Mouse (Mus musculus): ENCODE results near the gene Dffa. TPM values are rescaled to one million over a fixed set of nuclear protein-coding genes. Genes with fewer than 3 reads are reported as not detected.

Dffa gene
- total and polyA plus RNA-seq, 3 experiments = 12.6 to 23.1 (median 12.7) TPM

DNA sequence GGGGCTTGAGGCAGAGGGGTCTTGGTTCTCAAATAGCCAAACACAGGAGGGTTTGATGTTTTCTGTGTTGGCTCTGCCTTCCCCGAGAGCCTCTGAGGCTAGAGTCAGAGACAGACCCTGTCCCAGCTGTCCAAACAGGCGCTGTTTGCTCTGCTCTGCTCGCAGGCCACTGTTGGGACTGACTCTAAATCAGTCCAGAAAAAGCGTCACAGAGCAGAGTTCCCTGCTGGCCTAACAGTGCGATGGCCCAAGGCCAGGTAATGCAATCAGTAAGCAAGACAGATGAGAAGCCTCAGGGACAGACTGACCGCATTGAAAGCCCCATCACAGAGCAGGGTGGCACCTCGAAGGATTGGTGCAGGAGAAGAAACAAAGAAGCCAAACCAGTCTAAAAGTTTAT, 45.7 kb downstream of the Dffa start:
- Histone ChIP-seq H3K4me3 (ENCODE audit: low read depth, low read length) (no peak overlapping the region), H3K9me3 (replicated peaks) (peaks cover 4% of the 10 kb centered on the region), H3K4me1 (ENCODE audit: insufficient read depth, low read depth, low read length) (peaks cover 6% of the 10 kb centered on the region), H3K36me3 (replicated peaks) (peaks cover 57% of the 10 kb centered on the region), H3K27me3 (ENCODE audit: insufficient read depth, low read length) (peaks cover 5% of the 10 kb centered on the region)
- TF ChIP-seq GATA1 (IDR thresholded peaks at IDR 0.05; ENCODE audit: borderline replicate concordance, low read length) = no peak
- no peak for TF ChIP-seq TAL1 (conservative IDR thresholded peaks at IDR 0.05; ENCODE audit: low read depth, low read length)
- no peak for TF ChIP-seq CTCF (IDR thresholded peaks at IDR 0.05; ENCODE audit: low read depth, low read length)
- ATAC-seq (ENCODE audit: extremely low read depth, insufficient number of reproducible peaks, low FRiP score, poor library complexity, severe bottlenecking) (no peak), DNase-seq (ENCODE audit: low spot score) (no peak)

GRCm38 (mm10) chr4:149150256-149150655, 46.3 kb downstream of the Dffa start:
- H3K36me3 ChIP-seq (replicated peaks) = peaks cover 64% of the 10 kb centered on the region

DNA sequence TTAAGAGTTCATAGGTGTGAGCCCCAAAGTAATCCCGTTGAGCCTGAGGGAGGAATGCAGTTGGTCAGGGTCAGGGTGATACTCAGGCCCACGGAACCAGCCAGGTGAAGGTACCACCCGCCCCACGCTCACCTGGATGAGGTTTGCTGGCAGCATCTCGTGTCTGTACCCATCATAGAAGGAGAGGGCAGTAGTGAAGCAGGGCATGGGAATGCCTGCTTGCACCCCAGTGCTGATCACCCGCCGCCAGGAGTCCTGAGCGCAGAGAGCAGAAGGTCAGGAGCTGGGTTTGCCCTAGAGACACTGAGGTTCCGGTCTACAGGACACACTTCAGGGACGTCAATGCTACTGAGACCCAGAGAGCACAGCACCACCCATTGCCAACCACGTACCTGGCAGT, 46.8 kb downstream of the Dffa start:
- peaks cover 68% of the 10 kb centered on the region for H3K36me3 ChIP-seq (replicated peaks)
- H3K9me3 ChIP-seq (replicated peaks) = peaks cover 5% of the 10 kb centered on the region
- H3K27me3 ChIP-seq (ENCODE audit: insufficient read depth, low read length) = peaks cover 3% of the 10 kb centered on the region; the same call in 1 of the 2 replicates
- no peak for DNase-seq (ENCODE audit: low spot score)
- TF ChIP-seq GATA2 (IDR thresholded peaks at IDR 0.05; ENCODE audit: borderline replicate concordance, low read depth, low read length) = no peak
- no peak for TF ChIP-seq GATA1 (IDR thresholded peaks at IDR 0.05; ENCODE audit: borderline replicate concordance, low read length)
- no peak for TF ChIP-seq TAL1 (conservative IDR thresholded peaks at IDR 0.05; ENCODE audit: low read depth, low read length)
- no peak overlapping the region for H3K4me3 ChIP-seq (ENCODE audit: low read depth, low read length)
- ATAC-seq (ENCODE audit: extremely low read depth, insufficient number of reproducible peaks, low FRiP score, poor library complexity, severe bottlenecking) = no peak
- peaks cover 5% of the 10 kb centered on the region for H3K4me1 ChIP-seq (ENCODE audit: insufficient read depth, low read depth, low read length)

More at GRCm38 (mm10) chr4:149150256-149150655, 46.3 kb downstream of the Dffa start:
- Histone ChIP-seq H3K4me1 (ENCODE audit: insufficient read depth, low read depth, low read length) (peaks cover 5% of the 10 kb centered on the region), H3K27me3 (ENCODE audit: insufficient read depth, low read length) (peaks cover 3% of the 10 kb centered on the region; the same call in 1 of the 2 replicates), H3K9me3 (replicated peaks) (peaks cover 4% of the 10 kb centered on the region), H3K4me3 (ENCODE audit: low read depth, low read length) (no peak overlapping the region)
- TF ChIP-seq CTCF (IDR thresholded peaks at IDR 0.05; ENCODE audit: low read depth, low read length) (no peak), GATA2 (IDR thresholded peaks at IDR 0.05; ENCODE audit: borderline replicate concordance, low read depth, low read length) (no peak), POLR2AphosphoS5 (IDR thresholded peaks at IDR 0.05; ENCODE audit: insufficient replicate concordance, low read depth, low read length) (no peak), GATA1 (IDR thresholded peaks at IDR 0.05; ENCODE audit: borderline replicate concordance, low read length) (no peak), TAL1 (conservative IDR thresholded peaks at IDR 0.05; ENCODE audit: low read depth, low read length) (no peak)
- DNase-seq (ENCODE audit: low spot score) (no peak), ATAC-seq (ENCODE audit: extremely low read depth, insufficient number of reproducible peaks, low FRiP score, poor library complexity, severe bottlenecking) (no peak)

- Histone ChIP-seq H3K4me3 (ENCODE audit: low read depth, low read length) (no peak overlapping the region), H3K36me3 (replicated peaks) (peaks cover 99% of the 10 kb centered on the region), H3K27me3 (ENCODE audit: insufficient read depth, low read length) (no peaks in the 10 kb centered on the region), H3K4me1 (ENCODE audit: insufficient read depth, low read depth, low read length) (peaks cover 19% of the 10 kb centered on the region), H3K9me3 (replicated peaks) (peaks cover 7% of the 10 kb centered on the region)
- DNase-seq (ENCODE audit: low spot score) (no peak), ATAC-seq (ENCODE audit: extremely low read depth, insufficient number of reproducible peaks, low FRiP score, poor library complexity, severe bottlenecking) (no peak)
- TF ChIP-seq TAL1 (conservative IDR thresholded peaks at IDR 0.05; ENCODE audit: low read depth, low read length) (no peak), GATA1 (IDR thresholded peaks at IDR 0.05; ENCODE audit: borderline replicate concordance, low read length) (no peak), CTCF (IDR thresholded peaks at IDR 0.05; ENCODE audit: low read depth, low read length) (no peak), GATA2 (IDR thresholded peaks at IDR 0.05; ENCODE audit: borderline replicate concordance, low read depth, low read length) (no peak), POLR2AphosphoS5 (IDR thresholded peaks at IDR 0.05; ENCODE audit: insufficient replicate concordance, low read depth, low read length) (no peak)
These were observed 50.9 kb downstream of the Dffa start for GRCm38 (mm10) chr4:149154859-149155258.

DNA sequence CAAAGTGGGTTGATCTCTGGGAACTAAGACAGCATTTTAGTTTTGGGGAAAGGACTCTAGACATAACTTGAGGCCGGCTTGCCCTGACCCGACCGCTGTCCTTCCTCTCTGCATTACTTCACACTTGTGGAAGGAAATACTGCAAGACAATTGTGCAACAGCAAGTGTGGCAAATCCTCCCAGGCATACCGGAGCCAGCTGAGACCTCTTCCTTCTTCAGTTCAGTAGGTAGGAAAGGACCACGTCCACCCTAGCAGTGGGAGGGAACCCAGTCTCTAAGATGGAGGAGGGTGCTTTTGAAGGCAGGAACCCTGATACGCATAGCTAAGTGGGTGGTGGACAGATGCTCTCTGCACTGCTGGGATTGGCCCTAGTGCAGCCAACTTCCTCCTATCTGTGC, 51.8 kb downstream of the Dffa start:
- Histone ChIP-seq H3K4me3 (ENCODE audit: low read depth, low read length) (no peak overlapping the region), H3K27me3 (ENCODE audit: insufficient read depth, low read length) (no peaks in the 10 kb centered on the region), H3K36me3 (replicated peaks) (peaks cover 99% of the 10 kb centered on the region), H3K4me1 (ENCODE audit: insufficient read depth, low read depth, low read length) (peaks cover 22% of the 10 kb centered on the region), H3K9me3 (replicated peaks) (peaks cover 7% of the 10 kb centered on the region)
- TF ChIP-seq GATA2 (IDR thresholded peaks at IDR 0.05; ENCODE audit: borderline replicate concordance, low read depth, low read length) = no peak
- no peak for TF ChIP-seq GATA1 (IDR thresholded peaks at IDR 0.05; ENCODE audit: borderline replicate concordance, low read length)
- TF ChIP-seq POLR2AphosphoS5 (IDR thresholded peaks at IDR 0.05; ENCODE audit: insufficient replicate concordance, low read depth, low read length) = no peak
- ATAC-seq (ENCODE audit: extremely low read depth, insufficient number of reproducible peaks, low FRiP score, poor library complexity, severe bottlenecking) = no peak
- DNase-seq (ENCODE audit: low spot score) = no peak

GRCm38 (mm10) chr4:149157415-149157973, 53.5 kb downstream of the Dffa start:
- H3K4me3 ChIP-seq (ENCODE audit: low read depth, low read length) = no peak overlapping the region
- no peaks in the 10 kb centered on the region for H3K27me3 ChIP-seq (ENCODE audit: insufficient read depth, low read length)
- DNase-seq (ENCODE audit: low spot score) (no peak), ATAC-seq (ENCODE audit: extremely low read depth, insufficient number of reproducible peaks, low FRiP score, poor library complexity, severe bottlenecking) (no peak)
- H3K9me3 ChIP-seq (replicated peaks) = peaks cover 4% of the 10 kb centered on the region
- TF ChIP-seq GATA2 (IDR thresholded peaks at IDR 0.05; ENCODE audit: borderline replicate concordance, low read depth, low read length) (no peak), GATA1 (IDR thresholded peaks at IDR 0.05; ENCODE audit: borderline replicate concordance, low read length) (no peak), CTCF (IDR thresholded peaks at IDR 0.05; ENCODE audit: low read depth, low read length) (no peak)
- H3K4me1 ChIP-seq (ENCODE audit: insufficient read depth, low read depth, low read length) = peaks cover 30% of the 10 kb centered on the region
- H3K36me3 ChIP-seq (replicated peaks) = peaks cover 99% of the 10 kb centered on the region

GRCm38 (mm10) chr4:149159203-149159602, 55.3 kb downstream of the Dffa start:
- DNase-seq (ENCODE audit: low spot score) (no peak), ATAC-seq (ENCODE audit: extremely low read depth, insufficient number of reproducible peaks, low FRiP score, poor library complexity, severe bottlenecking) (no peak)
- H3K4me1 ChIP-seq (ENCODE audit: insufficient read depth, low read depth, low read length) = peaks cover 45% of the 10 kb centered on the region
- TF ChIP-seq POLR2AphosphoS5 (IDR thresholded peaks at IDR 0.05; ENCODE audit: insufficient replicate concordance, low read depth, low read length) (no peak), GATA2 (IDR thresholded peaks at IDR 0.05; ENCODE audit: borderline replicate concordance, low read depth, low read length) (no peak), TAL1 (conservative IDR thresholded peaks at IDR 0.05; ENCODE audit: low read depth, low read length) (no peak), GATA1 (IDR thresholded peaks at IDR 0.05; ENCODE audit: borderline replicate concordance, low read length) (no peak), CTCF (IDR thresholded peaks at IDR 0.05; ENCODE audit: low read depth, low read length) (no peak)
- no peak overlapping the region for H3K4me3 ChIP-seq (ENCODE audit: low read depth, low read length)
- H3K36me3 ChIP-seq (replicated peaks) = peaks cover 99% of the 10 kb centered on the region
- peaks cover 3% of the 10 kb centered on the region; the same call in 1 of the 2 replicates for H3K9me3 ChIP-seq (replicated peaks)
- no peaks in the 10 kb centered on the region for H3K27me3 ChIP-seq (ENCODE audit: insufficient read depth, low read length)

Measured in G1E (cell line).